Mouse (Mus musculus): ENCODE measurements around the gene Sez6l2. TPM values are rescaled to one million over a fixed set of nuclear protein-coding genes. Genes with fewer than 3 reads are reported as not detected.
A peak's percentile ranks its signal among the peaks of the same experiment; 100 is the strongest.

The Sez6l2 gene
- polyA plus RNA-seq, 1 experiment = not detected

- Histone ChIP-seq H3K27ac (ENCODE audit: insufficient read depth, low read depth, low read length) (peak within 1 kb of the TSS; percentile 32; the same call in 1 of the 2 replicates), H3K4me3 (ENCODE audit: insufficient read depth, low read depth, low read length) (peak within 1 kb of the TSS; percentile 61), H3K4me1 (ENCODE audit: control insufficient read depth, insufficient read depth, low read length) (peaks cover 5% of the 10 kb centered on the region; the same call in 1 of the 2 replicates)
- 2% methylated on average over 56 of the region's 56 CpGs for WGBS
- TF ChIP-seq CTCF (IDR thresholded peaks at IDR 0.05; ENCODE audit: insufficient read depth, low read depth, low read length) = no peak
- TF ChIP-seq POLR2A (IDR thresholded peaks at IDR 0.05; ENCODE audit: insufficient read depth, low read depth, low read length) = peak; percentile 80
These were observed 21.9 kb upstream of the Sez6l2 start, which contains the start of gene Kctd13 for GRCm38 (mm10) chr7:126928384-126929037. TSS of gene Kctd13 (plus strand) at chr7:126928879.

GRCm38 (mm10) chr7:126929046-126929445, 21.3 kb upstream of the Sez6l2 start:
- TF ChIP-seq POLR2A (IDR thresholded peaks at IDR 0.05; ENCODE audit: insufficient read depth, low read depth, low read length) (no peak), CTCF (IDR thresholded peaks at IDR 0.05; ENCODE audit: insufficient read depth, low read depth, low read length) (no peak)
- H3K27ac ChIP-seq (ENCODE audit: insufficient read depth, low read depth, low read length) = no peak overlapping the region
- H3K4me1 ChIP-seq (ENCODE audit: control insufficient read depth, insufficient read depth, low read length) = peaks cover 5% of the 10 kb centered on the region; the same call in 1 of the 2 replicates
- peak overlapping the region; percentile 61 for H3K4me3 ChIP-seq (ENCODE audit: insufficient read depth, low read depth, low read length)
- WGBS = under 1% methylated on average over 27 of the region's 27 CpGs

GRCm38 (mm10) chr7:126932652-126933051, 17.7 kb upstream of the Sez6l2 start:
- Histone ChIP-seq H3K27ac (ENCODE audit: insufficient read depth, low read depth, low read length) (no peak overlapping the region), H3K4me1 (ENCODE audit: control insufficient read depth, insufficient read depth, low read length) (peaks cover 5% of the 10 kb centered on the region; the same call in 1 of the 2 replicates), H3K4me3 (ENCODE audit: insufficient read depth, low read depth, low read length) (no peak overlapping the region)
- WGBS = 85% methylated on average over 2 of the region's 2 CpGs
- TF ChIP-seq POLR2A (IDR thresholded peaks at IDR 0.05; ENCODE audit: insufficient read depth, low read depth, low read length) = no peak
- TF ChIP-seq CTCF (IDR thresholded peaks at IDR 0.05; ENCODE audit: insufficient read depth, low read depth, low read length) = no peak

GRCm38 (mm10) chr7:126941171-126941570, 9.2 kb upstream of the Sez6l2 start:
- H3K4me3 ChIP-seq (ENCODE audit: insufficient read depth, low read depth, low read length) = no peak overlapping the region
- H3K4me1 ChIP-seq (ENCODE audit: control insufficient read depth, insufficient read depth, low read length) = peaks cover 23% of the 10 kb centered on the region
- peak overlapping the region; percentile 50 for H3K27ac ChIP-seq (ENCODE audit: insufficient read depth, low read depth, low read length)
- WGBS = 29% methylated on average over 6 of the region's 6 CpGs
- TF ChIP-seq POLR2A (IDR thresholded peaks at IDR 0.05; ENCODE audit: insufficient read depth, low read depth, low read length) (no peak), CTCF (IDR thresholded peaks at IDR 0.05; ENCODE audit: insufficient read depth, low read depth, low read length) (no peak)

GRCm38 (mm10) chr7:126941801-126942200, 8.6 kb upstream of the Sez6l2 start:
- H3K4me3 ChIP-seq (ENCODE audit: insufficient read depth, low read depth, low read length) = no peak overlapping the region
- WGBS = 39% methylated on average over 5 of the region's 5 CpGs
- H3K4me1 ChIP-seq (ENCODE audit: control insufficient read depth, insufficient read depth, low read length) = peaks cover 26% of the 10 kb centered on the region
- TF ChIP-seq CTCF (IDR thresholded peaks at IDR 0.05; ENCODE audit: insufficient read depth, low read depth, low read length) (no peak), POLR2A (IDR thresholded peaks at IDR 0.05; ENCODE audit: insufficient read depth, low read depth, low read length) (no peak)
- H3K27ac ChIP-seq (ENCODE audit: insufficient read depth, low read depth, low read length) = peak overlapping the region; percentile 88

GRCm38 (mm10) chr7:126946530-126946929, 3.8 kb upstream of the Sez6l2 start:
- WGBS = 45% methylated on average over 3 of the region's 3 CpGs
- no peak for TF ChIP-seq POLR2A (IDR thresholded peaks at IDR 0.05; ENCODE audit: insufficient read depth, low read depth, low read length)
- TF ChIP-seq CTCF (IDR thresholded peaks at IDR 0.05; ENCODE audit: insufficient read depth, low read depth, low read length) = no peak
- Histone ChIP-seq H3K27ac (ENCODE audit: insufficient read depth, low read depth, low read length) (no peak overlapping the region), H3K4me3 (ENCODE audit: insufficient read depth, low read depth, low read length) (no peak overlapping the region), H3K4me1 (ENCODE audit: control insufficient read depth, insufficient read depth, low read length) (peaks cover 37% of the 10 kb centered on the region)

- TF ChIP-seq CTCF (IDR thresholded peaks at IDR 0.05; ENCODE audit: insufficient read depth, low read depth, low read length) (no peak), POLR2A (IDR thresholded peaks at IDR 0.05; ENCODE audit: insufficient read depth, low read depth, low read length) (no peak)
- peaks cover 47% of the 10 kb centered on the region for H3K4me1 ChIP-seq (ENCODE audit: control insufficient read depth, insufficient read depth, low read length)
- 69% methylated on average over 10 of the region's 10 CpGs for WGBS
- H3K27ac ChIP-seq (ENCODE audit: insufficient read depth, low read depth, low read length) = peak overlapping the region; percentile 95; the same call in 1 of the 2 replicates
- H3K4me3 ChIP-seq (ENCODE audit: insufficient read depth, low read depth, low read length) = peak overlapping the region; percentile 81
These were observed 1.7 kb upstream of the Sez6l2 start for GRCm38 (mm10) chr7:126948626-126949025.

GRCm38 (mm10) chr7:126949403-126949792, 965 bp upstream of the Sez6l2 start, which contains the start of gene Asphd1:
TSS of gene Asphd1 (minus strand) at chr7:126949582.
- H3K4me3 ChIP-seq (ENCODE audit: insufficient read depth, low read depth, low read length) = peak within 1 kb of the TSS; percentile 81
- TF ChIP-seq POLR2A (IDR thresholded peaks at IDR 0.05; ENCODE audit: insufficient read depth, low read depth, low read length) = no peak
- TF ChIP-seq CTCF (IDR thresholded peaks at IDR 0.05; ENCODE audit: insufficient read depth, low read depth, low read length) = no peak
- 2% methylated on average over 21 of the region's 21 CpGs for WGBS
- peak within 1 kb of the TSS; percentile 95 for H3K27ac ChIP-seq (ENCODE audit: insufficient read depth, low read depth, low read length)
- H3K4me1 ChIP-seq (ENCODE audit: control insufficient read depth, insufficient read depth, low read length) = peaks cover 49% of the 10 kb centered on the region
